8 mouse cellular contexts compared by ENCODE assay signal in genomic region chr17:11611459-11611858, GRCm38 (mm10).
DNase-seq lines count a peak whose midpoint lies in the region; ATAC-seq and TF ChIP-seq lines count a peak whose summit lies in the region.

No protein-coding gene starts in this region.

- 0 out of 2 replicates have a peak, but pooled peaks cover 2% of the 10 kb centered on the region for H3K4me1 ChIP-seq in forebrain, embryonic 11.5 days (replicated peaks; ENCODE audit: control insufficient read depth, insufficient read depth, low read length)
- peaks cover 4% of the 10 kb centered on the region; the same call in 1 of the 2 replicates for H3K4me1 ChIP-seq in forebrain, embryonic 15.5 days
- H3K4me1 ChIP-seq in lung, embryonic 14.5 days (ENCODE audit: insufficient read depth), result no peaks in the 10 kb centered on the region

- H3K27ac ChIP-seq in forebrain, embryonic 11.5 days (ENCODE audit: low read depth, low read length), result no peak overlapping the region
- H3K27ac ChIP-seq in forebrain, embryonic 15.5 days (replicated peaks), result no peak overlapping the region
- H3K27ac ChIP-seq in lung, embryonic 14.5 days (ENCODE audit: low read depth), result no peak overlapping the region

- no peaks in the 10 kb centered on the region for H3K27me3 ChIP-seq in forebrain, embryonic 11.5 days (ENCODE audit: control insufficient read depth, insufficient read depth, low read length)
- H3K27me3 ChIP-seq in forebrain, embryonic 15.5 days, result no peaks in the 10 kb centered on the region
- no peaks in the 10 kb centered on the region for H3K27me3 ChIP-seq in lung, embryonic 14.5 days (ENCODE audit: insufficient read depth, low read length)

- ATAC-seq in forebrain, embryonic 11.5 days (replicated peaks; ENCODE audit: low FRiP score), result no peak
- no peak for ATAC-seq in forebrain, embryonic 15.5 days (replicated peaks)
- peak; percentile 56 for ATAC-seq in frontal cortex, adult (ENCODE audit: low TSS enrichment)
- ATAC-seq in lung, embryonic 14.5 days (ENCODE audit: insufficient read depth), result no peak

- no peaks in the 10 kb centered on the region for H3K36me3 ChIP-seq in forebrain, embryonic 11.5 days (ENCODE audit: control insufficient read depth, insufficient read depth, low read length)
- H3K36me3 ChIP-seq in forebrain, embryonic 15.5 days, result no peaks in the 10 kb centered on the region
- no peaks in the 10 kb centered on the region for H3K36me3 ChIP-seq in lung, embryonic 14.5 days (ENCODE audit: insufficient read depth)

- H3K4me3 ChIP-seq in forebrain, embryonic 11.5 days (ENCODE audit: low read depth, low read length), result no peak overlapping the region
- no peak overlapping the region for H3K4me3 ChIP-seq in forebrain, embryonic 15.5 days
- H3K4me3 ChIP-seq in lung, embryonic 14.5 days (ENCODE audit: low read depth, low read length), result no peak overlapping the region

- no peak overlapping the region for H3K4me2 ChIP-seq in forebrain, embryonic 11.5 days (ENCODE audit: low read depth, low read length, severe bottlenecking)
- H3K4me2 ChIP-seq in forebrain, embryonic 15.5 days (replicated peaks), result no peak overlapping the region
- H3K4me2 ChIP-seq in lung, embryonic 14.5 days, result no peak overlapping the region

- no peak overlapping the region for H3K9ac ChIP-seq in forebrain, embryonic 11.5 days (ENCODE audit: low read length)
- no peak overlapping the region for H3K9ac ChIP-seq in forebrain, embryonic 15.5 days (replicated peaks)
- no peak overlapping the region for H3K9ac ChIP-seq in lung, embryonic 14.5 days

- 20% methylated on average over 7 of the region's 7 CpGs for WGBS in forebrain, embryonic 11.5 days
- WGBS in forebrain, embryonic 15.5 days, result 8% methylated on average over 7 of the region's 7 CpGs
- 9% methylated on average over 7 of the region's 7 CpGs for WGBS in lung, embryonic 14.5 days

- TF ChIP-seq CTCF in lung, embryonic 14.5 days (IDR thresholded peaks at IDR 0.05; ENCODE audit: low read depth), result peak; percentile 85

- no peaks in the 10 kb centered on the region for H3K9me3 ChIP-seq in forebrain, embryonic 11.5 days (ENCODE audit: control insufficient read depth, low read length)
- H3K9me3 ChIP-seq in forebrain, embryonic 15.5 days, result no peaks in the 10 kb centered on the region
- H3K9me3 ChIP-seq in lung, embryonic 14.5 days (ENCODE audit: low read depth, low read length), result no peaks in the 10 kb centered on the region

- DNase-seq in forebrain, embryonic 11.5 days (ENCODE audit: low spot score), result peak; percentile 82
- DNase-seq in 416B (ENCODE audit: low read depth), result peak; percentile 56
- peak; percentile 64 to 78 for DNase-seq in cerebellum, adult 18-20 months
- DNase-seq in kidney, postnatal 14 days, result peak; percentile 70
- peak; percentile 79 for DNase-seq in lung, embryonic 14.5 days
- peak; percentile 71 for DNase-seq in right cerebral cortex, postnatal 25 days
